Mouse (Mus musculus): Measurements from ENCODE around the gene Chp2. TPM values are rescaled to one million over a fixed set of nuclear protein-coding genes. Genes with fewer than 3 reads are reported as not detected.

Chp2 gene
- polyA plus RNA-seq, 1 experiment from 2014 or later = 0.66 TPM

GRCm38 (mm10) chr7:122196771-122197170 is 22.5 kb upstream of the Chp2 start:
- Histone ChIP-seq H3K9me3 (replicated peaks; ENCODE audit: control insufficient read depth, low read length) (peaks cover 6% of the 10 kb centered on the region; the same call in 1 of the 2 replicates), H3K4me1 (ENCODE audit: control insufficient read depth, insufficient read depth, low read length) (no peaks in the 10 kb centered on the region), H3K9ac (ENCODE audit: low read length) (no peak overlapping the region), H3K27me3 (ENCODE audit: control insufficient read depth, insufficient read depth, low read length) (no peaks in the 10 kb centered on the region), H3K4me3 (ENCODE audit: low read length) (no peak overlapping the region), H3K36me3 (ENCODE audit: control insufficient read depth, insufficient read depth) (no peaks in the 10 kb centered on the region), H3K4me2 (ENCODE audit: low read depth, low read length) (no peak overlapping the region), H3K27ac (ENCODE audit: low read length) (no peak overlapping the region)
- ATAC-seq (replicated peaks; ENCODE audit: extremely low read depth, insufficient read depth, low FRiP score) = no peak
- WGBS = 72% methylated on average over 9 of the region's 9 CpGs

DNA sequence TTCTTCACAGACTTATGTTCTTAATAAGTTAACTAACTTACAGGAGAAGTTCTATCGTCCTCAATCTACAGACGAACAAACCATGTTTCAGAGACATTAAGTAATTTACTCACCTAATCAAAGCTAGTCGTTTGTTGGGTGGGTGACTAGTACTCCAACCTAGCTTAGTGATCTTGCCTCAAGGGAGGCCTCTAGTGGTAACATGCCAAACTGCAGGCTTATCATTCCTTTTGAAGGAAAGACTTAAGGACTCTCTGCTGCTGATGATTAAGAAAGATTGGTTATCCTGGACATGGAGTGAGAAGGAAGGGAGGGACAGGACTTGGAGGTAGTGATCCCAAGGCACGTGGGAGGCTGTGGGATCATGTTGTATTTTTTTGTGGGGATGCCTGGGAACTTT is 22.0 kb upstream of the Chp2 start:
- Histone ChIP-seq H3K36me3 (ENCODE audit: control insufficient read depth, insufficient read depth) (no peaks in the 10 kb centered on the region), H3K27ac (ENCODE audit: low read length) (no peak overlapping the region), H3K9ac (ENCODE audit: low read length) (no peak overlapping the region), H3K4me1 (ENCODE audit: control insufficient read depth, insufficient read depth, low read length) (no peaks in the 10 kb centered on the region), H3K27me3 (ENCODE audit: control insufficient read depth, insufficient read depth, low read length) (no peaks in the 10 kb centered on the region), H3K9me3 (replicated peaks; ENCODE audit: control insufficient read depth, low read length) (peaks cover 6% of the 10 kb centered on the region; the same call in 1 of the 2 replicates), H3K4me2 (ENCODE audit: low read depth, low read length) (no peak overlapping the region), H3K4me3 (ENCODE audit: low read length) (no peak overlapping the region)
- ATAC-seq (replicated peaks; ENCODE audit: extremely low read depth, insufficient read depth, low FRiP score) = no peak
- 29% methylated on average over 4 of the region's 4 CpGs for WGBS

GRCm38 (mm10) chr7:122199296-122199695 is 20.0 kb upstream of the Chp2 start:
- ATAC-seq (replicated peaks; ENCODE audit: extremely low read depth, insufficient read depth, low FRiP score) = no peak
- H3K27me3 ChIP-seq (ENCODE audit: control insufficient read depth, insufficient read depth, low read length) = no peaks in the 10 kb centered on the region
- no peaks in the 10 kb centered on the region for H3K4me1 ChIP-seq (ENCODE audit: control insufficient read depth, insufficient read depth, low read length)
- H3K27ac ChIP-seq (ENCODE audit: low read length) = no peak overlapping the region
- no peak overlapping the region for H3K4me3 ChIP-seq (ENCODE audit: low read length)
- H3K4me2 ChIP-seq (ENCODE audit: low read depth, low read length) = no peak overlapping the region
- no peaks in the 10 kb centered on the region for H3K36me3 ChIP-seq (ENCODE audit: control insufficient read depth, insufficient read depth)
- no peak overlapping the region for H3K9ac ChIP-seq (ENCODE audit: low read length)
- 18% methylated on average over 5 of the region's 5 CpGs for WGBS
- peaks cover 6% of the 10 kb centered on the region; the same call in 1 of the 2 replicates for H3K9me3 ChIP-seq (replicated peaks; ENCODE audit: control insufficient read depth, low read length)

- peak overlapping the region; percentile 9; the same call in 1 of the 2 replicates for H3K27ac ChIP-seq (ENCODE audit: low read length)
- WGBS = 39% methylated on average over 2 of the region's 2 CpGs
Observed at GRCm38 (mm10) chr7:122203936-122204335, 15.4 kb upstream of the Chp2 start.

DNA sequence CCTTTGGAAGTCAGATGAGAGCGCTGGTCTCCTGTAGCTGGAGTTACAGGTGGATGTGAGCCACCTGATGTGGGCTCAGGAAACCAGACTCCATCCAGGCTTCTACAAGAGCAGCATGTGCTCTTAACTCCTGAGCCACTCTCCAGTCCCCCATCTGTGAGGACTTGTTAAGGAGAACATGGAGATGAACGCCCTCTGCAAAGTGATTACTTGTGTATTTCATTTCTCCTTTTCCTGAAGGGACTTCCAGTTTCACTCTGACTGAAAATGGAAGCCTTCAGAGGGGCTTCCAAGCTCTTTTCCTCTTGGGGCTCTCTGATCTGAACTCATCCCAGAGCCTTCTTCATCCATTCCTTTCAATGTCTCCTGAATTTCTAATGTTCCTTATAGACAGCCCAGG is 13.2 kb upstream of the Chp2 start:
- 55% methylated on average over 2 of the region's 2 CpGs for WGBS
- no peaks in the 10 kb centered on the region for H3K36me3 ChIP-seq (ENCODE audit: control insufficient read depth, insufficient read depth)
- ATAC-seq (replicated peaks; ENCODE audit: extremely low read depth, insufficient read depth, low FRiP score) = no peak
- no peaks in the 10 kb centered on the region for H3K4me1 ChIP-seq (ENCODE audit: control insufficient read depth, insufficient read depth, low read length)
- H3K9ac ChIP-seq (ENCODE audit: low read length) = no peak overlapping the region
- H3K27me3 ChIP-seq (ENCODE audit: control insufficient read depth, insufficient read depth, low read length) = no peaks in the 10 kb centered on the region
- no peaks in the 10 kb centered on the region for H3K9me3 ChIP-seq (replicated peaks; ENCODE audit: control insufficient read depth, low read length)
- no peak overlapping the region for H3K4me3 ChIP-seq (ENCODE audit: low read length)
- H3K27ac ChIP-seq (ENCODE audit: low read length) = no peak overlapping the region
- no peak overlapping the region for H3K4me2 ChIP-seq (ENCODE audit: low read depth, low read length)

More at GRCm38 (mm10) chr7:122203936-122204335, 15.4 kb upstream of the Chp2 start:
- no peaks in the 10 kb centered on the region for H3K9me3 ChIP-seq (replicated peaks; ENCODE audit: control insufficient read depth, low read length)
- H3K27me3 ChIP-seq (ENCODE audit: control insufficient read depth, insufficient read depth, low read length) = no peaks in the 10 kb centered on the region
- H3K4me2 ChIP-seq (ENCODE audit: low read depth, low read length) = no peak overlapping the region
- no peak; the same call in 1 of the 2 replicates for ATAC-seq (replicated peaks; ENCODE audit: extremely low read depth, insufficient read depth, low FRiP score)
- H3K4me3 ChIP-seq (ENCODE audit: low read length) = no peak overlapping the region
- H3K9ac ChIP-seq (ENCODE audit: low read length) = no peak overlapping the region
- no peaks in the 10 kb centered on the region for H3K36me3 ChIP-seq (ENCODE audit: control insufficient read depth, insufficient read depth)
- H3K4me1 ChIP-seq (ENCODE audit: control insufficient read depth, insufficient read depth, low read length) = no peaks in the 10 kb centered on the region

- H3K9ac ChIP-seq (ENCODE audit: low read length) = no peak overlapping the region
- 39% methylated on average over 7 of the region's 7 CpGs for WGBS
- no peak overlapping the region for H3K4me3 ChIP-seq (ENCODE audit: low read length)
- H3K4me1 ChIP-seq (ENCODE audit: control insufficient read depth, insufficient read depth, low read length) = no peaks in the 10 kb centered on the region
- no peaks in the 10 kb centered on the region for H3K27me3 ChIP-seq (ENCODE audit: control insufficient read depth, insufficient read depth, low read length)
- H3K4me2 ChIP-seq (ENCODE audit: low read depth, low read length) = no peak overlapping the region
- no peaks in the 10 kb centered on the region for H3K36me3 ChIP-seq (ENCODE audit: control insufficient read depth, insufficient read depth)
- H3K27ac ChIP-seq (ENCODE audit: low read length) = no peak overlapping the region
- H3K9me3 ChIP-seq (replicated peaks; ENCODE audit: control insufficient read depth, low read length) = no peaks in the 10 kb centered on the region
- no peak; the same call in 1 of the 2 replicates for ATAC-seq (replicated peaks; ENCODE audit: extremely low read depth, insufficient read depth, low FRiP score)
Observed at GRCm38 (mm10) chr7:122208276-122209021, 10.8 kb upstream of the Chp2 start.

GRCm38 (mm10) chr7:122226020-122226742 is 6.9 kb downstream of the Chp2 start:
- no peaks in the 10 kb centered on the region for H3K27me3 ChIP-seq (ENCODE audit: control insufficient read depth, insufficient read depth, low read length)
- WGBS = 61% methylated on average over 7 of the region's 7 CpGs
- H3K4me1 ChIP-seq (ENCODE audit: control insufficient read depth, insufficient read depth, low read length) = no peaks in the 10 kb centered on the region
- H3K36me3 ChIP-seq (ENCODE audit: control insufficient read depth, insufficient read depth) = no peaks in the 10 kb centered on the region
- H3K9me3 ChIP-seq (replicated peaks; ENCODE audit: control insufficient read depth, low read length) = no peaks in the 10 kb centered on the region
- no peak for ATAC-seq (replicated peaks; ENCODE audit: extremely low read depth, insufficient read depth, low FRiP score)
- H3K9ac ChIP-seq (ENCODE audit: low read length) = no peak overlapping the region
- H3K4me2 ChIP-seq (ENCODE audit: low read depth, low read length) = no peak overlapping the region
- no peak overlapping the region for H3K4me3 ChIP-seq (ENCODE audit: low read length)
- no peak overlapping the region for H3K27ac ChIP-seq (ENCODE audit: low read length)

DNA sequence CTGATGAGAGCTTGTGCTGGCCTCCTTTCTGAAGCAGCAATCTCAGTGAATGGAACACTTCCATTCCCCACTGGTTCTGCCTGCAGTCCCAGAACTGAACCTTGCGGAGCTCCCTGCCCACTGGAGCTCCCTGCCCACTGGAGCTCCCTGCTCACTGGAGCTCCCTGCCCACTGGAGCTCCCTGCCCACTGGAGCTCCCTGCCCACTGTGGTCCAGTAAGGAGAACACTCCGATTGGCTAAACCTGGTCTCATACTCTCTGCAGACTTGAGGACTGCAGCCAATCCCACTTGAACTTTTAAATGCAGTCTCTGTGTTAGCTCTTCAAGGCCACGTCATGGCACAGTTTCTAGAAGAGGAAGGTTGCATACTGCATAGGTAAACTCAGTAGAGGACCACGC is 7.4 kb downstream of the Chp2 start:
- Histone ChIP-seq H3K4me1 (ENCODE audit: control insufficient read depth, insufficient read depth, low read length) (no peaks in the 10 kb centered on the region), H3K27ac (ENCODE audit: low read length) (no peak overlapping the region), H3K4me2 (ENCODE audit: low read depth, low read length) (no peak overlapping the region), H3K36me3 (ENCODE audit: control insufficient read depth, insufficient read depth) (no peaks in the 10 kb centered on the region), H3K4me3 (ENCODE audit: low read length) (no peak overlapping the region), H3K27me3 (ENCODE audit: control insufficient read depth, insufficient read depth, low read length) (no peaks in the 10 kb centered on the region), H3K9ac (ENCODE audit: low read length) (no peak overlapping the region), H3K9me3 (replicated peaks; ENCODE audit: control insufficient read depth, low read length) (no peaks in the 10 kb centered on the region)
- 80% methylated on average over 4 of the region's 4 CpGs for WGBS
- ATAC-seq (replicated peaks; ENCODE audit: extremely low read depth, insufficient read depth, low FRiP score) = no peak

DNA sequence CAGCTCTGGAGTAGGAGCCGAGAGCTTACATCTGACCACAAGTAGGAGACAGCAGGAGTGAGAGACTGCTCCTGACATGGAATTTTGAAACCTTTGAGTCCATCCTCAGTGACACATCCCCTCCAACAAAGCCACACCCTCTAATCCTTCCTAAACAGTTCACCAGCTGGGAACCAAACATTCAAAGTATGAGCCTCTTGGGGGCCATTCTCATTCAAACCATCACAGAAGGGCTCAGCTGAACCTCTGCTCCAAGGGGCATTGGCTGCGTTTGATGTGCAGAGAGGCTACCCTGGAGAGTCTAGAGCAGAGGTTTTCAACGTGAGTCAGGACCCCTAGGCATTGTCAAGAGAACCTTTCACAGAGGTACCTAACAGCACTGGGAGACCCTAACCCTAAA is 10.0 kb downstream of the Chp2 start:
- 60% methylated on average over 3 of the region's 3 CpGs for WGBS
- Histone ChIP-seq H3K4me3 (ENCODE audit: low read length) (no peak overlapping the region), H3K36me3 (ENCODE audit: control insufficient read depth, insufficient read depth) (no peaks in the 10 kb centered on the region), H3K4me1 (ENCODE audit: control insufficient read depth, insufficient read depth, low read length) (no peaks in the 10 kb centered on the region), H3K27ac (ENCODE audit: low read length) (no peak overlapping the region), H3K9ac (ENCODE audit: low read length) (no peak overlapping the region), H3K27me3 (ENCODE audit: control insufficient read depth, insufficient read depth, low read length) (no peaks in the 10 kb centered on the region), H3K4me2 (ENCODE audit: low read depth, low read length) (no peak overlapping the region), H3K9me3 (replicated peaks; ENCODE audit: control insufficient read depth, low read length) (no peaks in the 10 kb centered on the region)
- no peak for ATAC-seq (replicated peaks; ENCODE audit: extremely low read depth, insufficient read depth, low FRiP score)
